Mouse (Mus musculus) CH12.LX (cell line): ENCODE measurements at regions not wholly inside any gene's neighbourhood (a gene's known extent, or its start where the extent isn't known, plus 50 kb on each side); places are given as distances from the start of the nearest gene placed in this dataset.

Experiments used
- DNase-seq: peaks from one replicate; pipeline ENCODE4 v3.0.0-alpha.2; 2013; ENCODE audit errors: extremely low read depth
- H3K27ac ChIP-seq: 2 replicates; pipeline ENCODE4 v1.5.1; 2012; ENCODE audit warnings: low read depth, mild to moderate bottlenecking, control low read depth, moderate library complexity; ENCODE audit not compliant: insufficient read depth
- H3K27me3 ChIP-seq: replicated peaks from 2 replicates; pipeline ENCODE3; 2012; ENCODE audit warnings: inconsistent platforms
- H3K36me3 ChIP-seq, 2 experiments: replicated peaks in 1 of 2; 2 replicates each; pipeline versions ENCODE3 to v1.6.1; 2012; ENCODE audit warnings: inconsistent platforms in 1 of 2, low read length in 1 of 2, mild to moderate bottlenecking in 1 of 2, mixed read lengths in 1 of 2, moderate library complexity in 1 of 2; ENCODE audit not compliant: control insufficient read depth in 1 of 2, insufficient read depth in 1 of 2
- H3K4me1 ChIP-seq, 2 experiments: 2 replicates each; pipeline ENCODE4 v1.6.1; 2012; ENCODE audit warnings: inconsistent platforms in 1 of 2, moderate library complexity in 1 of 2; ENCODE audit not compliant: insufficient read depth in 2 of 2, control insufficient read depth in 1 of 2
- H3K4me2 ChIP-seq: 2 replicates; pipeline ENCODE4 v1.6.1; 2012; ENCODE audit warnings: low read depth, mild to moderate bottlenecking, control low read depth; ENCODE audit not compliant: poor library complexity, insufficient read depth, severe bottlenecking
- H3K4me3 ChIP-seq, 3 experiments: fragments of 150-350 bp in 1 of 3; sonication (generic) in 1 of 3; replicated peaks in 1 of 3; 2 replicates each; pipeline versions ENCODE3 to v1.5.1; 2011 to 2012; ENCODE audit warnings: low read depth in 2 of 3, low read length in 2 of 3, mild to moderate bottlenecking in 2 of 3, moderate library complexity in 2 of 3, control low read depth in 1 of 3, improper control_type of control experiment in 1 of 3, inconsistent platforms in 1 of 3, mixed read lengths in 1 of 3; ENCODE audit not compliant: poor library complexity in 1 of 3
- H3K79me2 ChIP-seq: replicated peaks from 2 replicates; pipeline ENCODE4 v1.6.1; 2012; ENCODE audit warnings: mild to moderate bottlenecking, moderate library complexity; ENCODE audit not compliant: control insufficient read depth, poor library complexity, insufficient read depth, severe bottlenecking; ENCODE audit errors: extremely low read depth
- H3K9ac ChIP-seq: 2 replicates; pipeline ENCODE4 v1.6.1; 2012; ENCODE audit warnings: low read depth, mild to moderate bottlenecking, control low read depth, moderate library complexity; ENCODE audit not compliant: insufficient read depth
- H3K9me3 ChIP-seq: replicated peaks from 2 replicates; pipeline ENCODE3; 2012; ENCODE audit warnings: low read length, inconsistent platforms, mixed read lengths
- BHLHE40 ChIP-seq: IDR thresholded peaks from 2 replicates; pipeline ENCODE4 v1.6.1; 2011; ENCODE audit warnings: mild to moderate bottlenecking, low read depth, low read length, improper control_type of control experiment
- EP300 ChIP-seq: IDR thresholded peaks from 2 replicates; pipeline ENCODE4 v1.6.1; 2011; ENCODE audit warnings: low read length, improper control_type of control experiment
- ETS1 ChIP-seq: conservative IDR thresholded peaks from 2 replicates; pipeline ENCODE4 v1.6.1; 2012; ENCODE audit warnings: low read depth, mild to moderate bottlenecking, inconsistent platforms, low read length, improper control_type of control experiment, moderate library complexity
- IRF4 ChIP-seq: IDR thresholded peaks from 2 replicates; pipeline ENCODE4 v1.6.1; 2014; ENCODE audit warnings: low read depth, mild to moderate bottlenecking, inconsistent platforms, low read length, improper control_type of control experiment
- JUND ChIP-seq: conservative IDR thresholded peaks from 2 replicates; pipeline ENCODE4 v1.6.1; 2011; ENCODE audit warnings: low read depth, low read length, improper control_type of control experiment
- MAFK ChIP-seq: IDR thresholded peaks from 2 replicates; pipeline ENCODE4 v1.6.1; 2011; ENCODE audit warnings: low read length, improper control_type of control experiment; ENCODE audit not compliant: insufficient replicate concordance
- MAX ChIP-seq: IDR thresholded peaks from 2 replicates; pipeline ENCODE4 v1.6.1; 2011; ENCODE audit warnings: low read length, improper control_type of control experiment
- MAZ ChIP-seq: IDR thresholded peaks from 2 replicates; pipeline ENCODE4 v1.6.1; 2012; ENCODE audit warnings: low read depth, mild to moderate bottlenecking, inconsistent platforms, low read length, improper control_type of control experiment, moderate library complexity
- MEF2A ChIP-seq: IDR thresholded peaks from 2 replicates; pipeline ENCODE4 v1.6.1; 2014; ENCODE audit warnings: low read depth, mild to moderate bottlenecking, inconsistent platforms, low read length, improper control_type of control experiment, borderline replicate concordance
- NELFE ChIP-seq: IDR thresholded peaks from 2 replicates; pipeline ENCODE4 v1.6.1; 2011; ENCODE audit warnings: low read depth, low read length, improper control_type of control experiment
- RCOR1 ChIP-seq: conservative IDR thresholded peaks from 2 replicates; pipeline ENCODE4 v1.6.1; 2012; ENCODE audit warnings: low read depth, mild to moderate bottlenecking, inconsistent platforms, low read length, improper control_type of control experiment
- SMC3 ChIP-seq: IDR thresholded peaks from 2 replicates; pipeline ENCODE4 v1.6.1; 2011; ENCODE audit warnings: low read depth, low read length, improper control_type of control experiment
- TCF12 ChIP-seq: IDR thresholded peaks from 2 replicates; pipeline ENCODE4 v1.6.1; 2014; ENCODE audit warnings: low read depth, mild to moderate bottlenecking, inconsistent platforms, low read length, improper control_type of control experiment
- UBTF ChIP-seq: IDR thresholded peaks from 2 replicates; pipeline ENCODE4 v1.6.1; 2012; ENCODE audit warnings: low read depth, mild to moderate bottlenecking, inconsistent platforms, low read length, improper control_type of control experiment, moderate library complexity
- ZMIZ1 ChIP-seq: IDR thresholded peaks from 2 replicates; pipeline ENCODE4 v1.6.1; 2012; ENCODE audit warnings: low read depth, mild to moderate bottlenecking, inconsistent platforms, low read length, improper control_type of control experiment
- dilution Hi-C: fragments of 300-500 bp; cut with MboI; formaldehyde crosslinking; loops from 2 replicates; pipeline ENCODE4 v1.14.3; 2020; ENCODE audit warnings: low sequenced_read_pairs; ENCODE audit not compliant: extremely low pct_unique_long_range_greater_than_20kb, extremely low pct_ligation_motif_present
- in situ Hi-C: fragments of 300-500 bp; cut with MboI; formaldehyde crosslinking; loops from 3 replicates; pipeline ENCODE4 v1.14.3; 2019; ENCODE audit warnings: low sequenced_read_pairs, low pct_ligation_motif_present, low pct_unique_long_range_greater_than_20kb, mixed read lengths

- dilution Hi-C loops, result no loop called here
- Histone ChIP-seq H3K27me3 (no peaks in the 10 kb centered on the region), H3K4me3 (no peak overlapping the region), H3K4me2 (no peak overlapping the region), H3K36me3 (no peaks in the 10 kb centered on the region), H3K9me3 (no peaks in the 10 kb centered on the region), H3K79me2 (no peaks in the 10 kb centered on the region), H3K4me1 (no peaks in the 10 kb centered on the region)
- in situ Hi-C loops, result no loop called here
- DNase-seq, result no peak
- no peak for TF ChIP-seq BHLHE40
- TF ChIP-seq RCOR1, result no peak
- no peak for TF ChIP-seq NELFE
- TF ChIP-seq UBTF, result no peak
- TF ChIP-seq MAFK, result no peak
- no peak for TF ChIP-seq EP300
- no peak for TF ChIP-seq MEF2A
- TF ChIP-seq ZMIZ1, result no peak
- TF ChIP-seq, all 38 proteins: peak for 0
- H3K9ac ChIP-seq, result no peak overlapping the region
- no peak overlapping the region for H3K27ac ChIP-seq
Measured at GRCm38 (mm10) chr3:37789711-37790110, 65.4 kb upstream of the Gm5148 start.

GRCm38 (mm10) chr3:37789143-37789697 is 64.9 kb upstream of the Gm5148 start:
- Histone ChIP-seq H3K36me3 (no peaks in the 10 kb centered on the region), H3K9me3 (no peaks in the 10 kb centered on the region), H3K27me3 (no peaks in the 10 kb centered on the region), H3K9ac (no peak overlapping the region), H3K27ac (no peak overlapping the region), H3K4me3 (no peak overlapping the region), H3K79me2 (no peaks in the 10 kb centered on the region), H3K4me2 (no peak overlapping the region), H3K4me1 (no peaks in the 10 kb centered on the region)
- in situ Hi-C loops, result no loop called here
- dilution Hi-C loops, result no loop called here
- no peak for DNase-seq
- TF ChIP-seq MEF2A (no peak), MAFK (no peak), SMC3 (no peak), JUND (no peak), ETS1 (no peak), IRF4 (no peak), TCF12 (no peak), MAX (no peak), MAZ (no peak), EP300 (no peak)
